Mouse (Mus musculus): ENCODE results near the gene Cd7.

GRCm38 (mm10) chr11:120989523-120989922 lies 49.7 kb downstream of the Cd7 start:
- TF ChIP-seq ZC3H11A (IDR thresholded peaks at IDR 0.05; ENCODE audit: borderline replicate concordance, low read depth, low read length) (no peak), MAFK (IDR thresholded peaks at IDR 0.05; ENCODE audit: insufficient read depth, low read depth, low read length) (no peak), ZNF384 (IDR thresholded peaks at IDR 0.05; ENCODE audit: low read depth, low read length) (no peak), HCFC1 (IDR thresholded peaks at IDR 0.05; ENCODE audit: borderline replicate concordance, insufficient read depth, low read length) (no peak), CHD2 (IDR thresholded peaks at IDR 0.05; ENCODE audit: low read depth, low read length) (no peak)

Measured in ES-E14 (cell line).